Mouse (Mus musculus) stomach, embryonic 14.5 days (tissue): ENCODE results near the gene Klhl26. TPM values are rescaled to one million over a fixed set of nuclear protein-coding genes. Genes with fewer than 3 reads are reported as not detected.
A peak's percentile ranks its signal among the peaks of the same experiment; 100 is the strongest.

Experiments used
- ATAC-seq: fragments of 200-750 bp; cut with Nextera tagmentation; 2 replicates; pipeline ENCODE4 v1.8.0; 2017; ENCODE audit warnings: low read depth, moderate TSS enrichment; ENCODE audit not compliant: insufficient number of reproducible peaks, insufficient read depth, low FRiP score
- H3K27ac ChIP-seq: fragments of 300-500 bp; sonication (generic); 2 replicates; pipeline ENCODE4 v1.5.1; 2014; ENCODE audit warnings: mild to moderate bottlenecking, low read length, moderate library complexity, mixed read lengths
- H3K27me3 ChIP-seq: fragments of 300-500 bp; sonication (generic); 2 replicates; pipeline ENCODE4 v1.6.1; 2014; ENCODE audit warnings: low read length, control low read depth, mixed read lengths; ENCODE audit not compliant: control insufficient read depth, insufficient read depth
- H3K36me3 ChIP-seq: fragments of 300-500 bp; sonication (generic); 2 replicates; pipeline ENCODE4 v1.6.1; 2014; ENCODE audit warnings: mild to moderate bottlenecking, control low read depth, low read length, moderate library complexity, mixed read lengths; ENCODE audit not compliant: control insufficient read depth, insufficient read depth
- H3K4me1 ChIP-seq: fragments of 300-500 bp; sonication (generic); 2 replicates; pipeline ENCODE4 v1.6.1; 2014; ENCODE audit warnings: low read length, control low read depth, mixed read lengths; ENCODE audit not compliant: control insufficient read depth, insufficient read depth
- H3K4me2 ChIP-seq: fragments of 300-500 bp; sonication (generic); replicated peaks from 2 replicates; pipeline ENCODE4 v1.6.1; 2014; ENCODE audit warnings: low read depth, low read length, control low read depth
- H3K4me3 ChIP-seq: fragments of 300-500 bp; sonication (generic); 2 replicates; pipeline ENCODE4 v1.5.1; 2014; ENCODE audit warnings: low read depth, low read length, control low read depth
- H3K9ac ChIP-seq: fragments of 300-500 bp; sonication (generic); replicated peaks from 2 replicates; pipeline ENCODE4 v1.6.1; 2014; ENCODE audit warnings: low read depth, mild to moderate bottlenecking, control low read depth, low read length, moderate library complexity, mixed read lengths
- H3K9me3 ChIP-seq: fragments of 300-500 bp; sonication (generic); 2 replicates; pipeline ENCODE4 v1.6.1; 2016; ENCODE audit warnings: low read depth, low read length, control low read depth; ENCODE audit not compliant: control insufficient read depth
- WGBS: fragments of 180-500 bp; shearing (Covaris S2); extraction: QIAGEN DNeasy Blood & Tissue Kit; methylation state at CpG from one replicate; pipeline ENCODE4 v1.1.7; 2014; 5-methylcytosine and 5-hydroxymethylcytosine counted together
- polyA plus RNA-seq: library from polyadenylated mRNA; unstranded; fragments of >200 nt; fragmentation: Nextera tagmentation; extraction: Ambion mirVana; gene quantifications from 2 replicates; pipeline ENCODE4 v1.2.1, GENCODE M21; 2014

Gene Klhl26
- polyA plus RNA-seq, 1 experiment from 2014 or later = 22.1 TPM

GRCm38 (mm10) chr8:70452196-70452966, 24.4 kb downstream of the Klhl26 start:
- no peaks in the 10 kb centered on the region for H3K27me3 ChIP-seq
- no peak for ATAC-seq
- H3K4me3 ChIP-seq = no peak overlapping the region
- WGBS = 63% methylated on average over 52 of the region's 52 CpGs
- H3K4me1 ChIP-seq = 0 out of 2 replicates have a peak, but pooled peaks cover 3% of the 10 kb centered on the region
- H3K9me3 ChIP-seq = no peaks in the 10 kb centered on the region
- H3K27ac ChIP-seq = no peak overlapping the region
- H3K4me2 ChIP-seq = no peak overlapping the region
- peaks cover 22% of the 10 kb centered on the region for H3K36me3 ChIP-seq
- no peak overlapping the region for H3K9ac ChIP-seq

DNA sequence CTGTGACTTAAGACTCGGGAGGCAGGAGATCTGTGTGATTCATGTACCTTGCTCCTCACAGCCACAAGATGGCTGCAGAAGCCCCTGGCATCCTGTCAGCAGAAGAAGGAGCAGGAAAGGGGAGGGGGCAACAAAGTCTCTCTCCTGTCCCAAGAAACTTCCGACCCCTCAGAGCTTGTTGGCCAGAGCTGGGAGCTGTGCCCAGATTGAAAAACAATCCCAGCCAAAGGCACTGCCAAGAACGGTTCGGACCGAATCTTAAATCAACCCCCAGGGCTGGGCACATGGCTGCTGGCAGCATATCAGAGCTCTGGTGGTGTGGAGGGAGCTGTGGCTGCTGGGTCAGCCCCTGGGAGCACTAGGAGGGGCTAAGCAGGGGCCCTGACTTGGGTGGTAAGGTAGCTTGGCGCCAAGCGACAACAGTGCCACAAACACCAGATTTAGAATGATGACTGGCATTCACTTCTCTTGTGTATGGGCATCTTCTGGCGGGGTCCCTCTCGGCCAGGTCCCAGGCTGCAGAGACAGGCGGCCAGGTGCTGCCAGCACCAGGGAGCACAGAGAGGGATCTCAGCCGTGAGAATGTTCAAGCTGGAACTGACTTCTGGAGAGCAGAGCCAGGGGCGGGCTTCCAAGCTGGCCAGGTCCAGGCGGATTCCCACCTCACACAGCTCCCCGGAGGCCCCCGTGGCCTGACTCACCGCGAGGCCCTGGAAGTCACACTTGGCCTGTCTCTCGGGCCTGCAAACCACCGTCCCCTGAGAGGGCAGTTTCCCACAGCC, 28.9 kb downstream of the Klhl26 start:
- 65% methylated on average over 19 of the region's 19 CpGs for WGBS
- peaks cover 22% of the 10 kb centered on the region for H3K36me3 ChIP-seq
- no peaks in the 10 kb centered on the region for H3K27me3 ChIP-seq
- no peak overlapping the region for H3K4me3 ChIP-seq
- H3K9me3 ChIP-seq = no peaks in the 10 kb centered on the region
- H3K9ac ChIP-seq = no peak overlapping the region
- 0 out of 2 replicates have a peak, but pooled peaks cover 3% of the 10 kb centered on the region for H3K4me1 ChIP-seq
- no peak overlapping the region; the same call in 1 of the 2 replicates for H3K27ac ChIP-seq
- H3K4me2 ChIP-seq = no peak overlapping the region
- ATAC-seq = no peak

- no peaks in the 10 kb centered on the region for H3K9me3 ChIP-seq
- peaks cover 8% of the 10 kb centered on the region; the same call in 1 of the 2 replicates for H3K36me3 ChIP-seq
- ATAC-seq = no peak
- H3K9ac ChIP-seq = no peak overlapping the region
- H3K4me1 ChIP-seq = 0 out of 2 replicates have a peak, but pooled peaks cover 3% of the 10 kb centered on the region
- no peaks in the 10 kb centered on the region for H3K27me3 ChIP-seq
- 70% methylated on average over 1 of the region's 1 CpGs for whole genome bisulfite sequencing
- no peak overlapping the region for H3K4me2 ChIP-seq
- H3K4me3 ChIP-seq = no peak overlapping the region
- no peak overlapping the region for H3K27ac ChIP-seq
Measured at GRCm38 (mm10) chr8:70445988-70446387, 30.8 kb downstream of the Klhl26 start.

DNA sequence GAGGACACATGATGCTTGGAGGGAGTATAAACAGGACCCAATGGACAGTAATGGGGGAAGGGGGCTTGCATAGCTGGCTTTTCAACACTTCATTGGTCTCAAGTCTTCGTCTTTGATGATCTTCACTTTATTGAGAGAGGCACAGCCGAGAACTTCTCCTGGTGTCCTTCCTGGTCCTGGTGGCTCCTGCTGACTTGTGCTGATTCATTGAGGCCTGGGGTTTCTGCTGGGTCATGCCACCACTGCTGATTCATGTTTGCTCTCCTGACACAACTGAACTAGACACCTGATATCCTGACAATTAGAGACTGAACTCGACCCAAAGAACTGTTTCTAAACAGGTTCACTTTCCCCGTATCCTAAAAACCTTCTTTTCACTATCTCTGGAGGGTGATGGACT, 33.4 kb downstream of the Klhl26 start:
- ATAC-seq = no peak
- 82% methylated on average over 4 of the region's 4 CpGs for WGBS
- Histone ChIP-seq H3K4me3 (no peak overlapping the region), H3K4me2 (no peak overlapping the region), H3K27me3 (no peaks in the 10 kb centered on the region), H3K36me3 (no peaks in the 10 kb centered on the region), H3K4me1 (peaks cover 11% of the 10 kb centered on the region), H3K9me3 (no peaks in the 10 kb centered on the region), H3K27ac (no peak overlapping the region), H3K9ac (no peak overlapping the region)

- no peaks in the 10 kb centered on the region for H3K36me3 ChIP-seq
- H3K4me3 ChIP-seq = no peak overlapping the region
- ATAC-seq = no peak
- H3K27me3 ChIP-seq = no peaks in the 10 kb centered on the region
- WGBS = 67% methylated on average over 3 of the region's 3 CpGs
- H3K9ac ChIP-seq = no peak overlapping the region
- H3K9me3 ChIP-seq = no peaks in the 10 kb centered on the region
- H3K4me2 ChIP-seq = no peak overlapping the region
- peaks cover 11% of the 10 kb centered on the region for H3K4me1 ChIP-seq
- H3K27ac ChIP-seq = no peak overlapping the region
Measured at GRCm38 (mm10) chr8:70441565-70441964, 35.2 kb downstream of the Klhl26 start.

DNA sequence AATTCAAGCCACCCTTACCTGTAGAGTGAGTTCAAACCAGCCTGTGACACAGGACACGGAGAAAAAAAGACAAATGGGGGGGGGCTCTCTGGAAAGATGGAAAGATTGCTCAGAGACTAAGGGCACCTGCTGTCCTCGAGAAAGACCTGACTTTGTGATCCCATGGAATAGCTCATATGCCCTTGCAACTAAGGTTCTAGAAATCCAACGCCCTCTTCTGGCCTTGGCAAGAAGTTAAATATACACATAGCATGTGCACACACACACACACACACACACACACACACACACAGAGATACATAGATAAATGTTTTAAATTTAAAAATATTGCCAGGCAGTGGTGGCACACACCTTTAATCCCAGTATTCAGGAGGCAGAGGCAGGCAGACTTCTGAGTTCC, 36.5 kb downstream of the Klhl26 start:
- Histone ChIP-seq H3K36me3 (no peaks in the 10 kb centered on the region), H3K27me3 (no peaks in the 10 kb centered on the region), H3K9me3 (no peaks in the 10 kb centered on the region), H3K27ac (no peak overlapping the region; the same call in 1 of the 2 replicates), H3K9ac (no peak overlapping the region), H3K4me3 (0 out of 2 replicates have a peak overlapping the region, but pooled peaks have one; percentile 67), H3K4me1 (peaks cover 11% of the 10 kb centered on the region), H3K4me2 (peak overlapping the region; percentile 84)
- 41% methylated on average over 3 of the region's 3 CpGs for WGBS
- no peak for ATAC-seq

DNA sequence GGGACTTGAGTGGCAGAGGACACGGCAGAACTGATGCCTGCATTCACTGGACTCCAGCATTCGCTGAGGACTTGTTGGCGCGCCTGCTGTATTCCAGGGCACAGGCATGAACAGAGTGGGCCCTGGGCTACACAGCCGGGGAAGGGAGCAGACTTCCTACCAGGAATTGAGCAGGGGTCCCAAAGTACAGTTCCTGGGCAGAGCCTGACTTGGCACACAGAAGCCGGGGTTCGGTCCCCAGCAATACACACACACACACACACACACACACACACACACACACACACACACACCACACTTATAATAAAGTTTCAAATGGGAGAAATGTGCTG, 37.0 kb downstream of the Klhl26 start:
- Histone ChIP-seq H3K4me1 (peaks cover 11% of the 10 kb centered on the region), H3K9ac (peak overlapping the region; percentile 55), H3K36me3 (no peaks in the 10 kb centered on the region), H3K9me3 (no peaks in the 10 kb centered on the region), H3K4me3 (peak overlapping the region; percentile 67), H3K4me2 (peak overlapping the region; percentile 84), H3K27ac (peak overlapping the region; percentile 52; the same call in 1 of the 2 replicates), H3K27me3 (no peaks in the 10 kb centered on the region)
- 4% methylated on average over 7 of the region's 7 CpGs for WGBS
- ATAC-seq = no peak

- H3K4me3 ChIP-seq = peak within 1 kb of the TSS; percentile 67
- H3K27me3 ChIP-seq = no peaks in the 10 kb centered on the region
- peak; percentile 97 for ATAC-seq
Measured at GRCm38 (mm10) chr8:70439055-70439847, 37.5 kb downstream of the Klhl26 start, which contains the start of gene Crtc1. Gene Crtc1, minus strand, starts transcription at chr8:70439579.

More at GRCm38 (mm10) chr8:70439055-70439847, 37.5 kb downstream of the Klhl26 start, which contains the start of gene Crtc1:
- Histone ChIP-seq H3K9ac (peak within 1 kb of the TSS; percentile 61), H3K4me1 (peaks cover 11% of the 10 kb centered on the region), H3K27ac (peak within 1 kb of the TSS; percentile 52; the same call in 1 of the 2 replicates), H3K9me3 (no peaks in the 10 kb centered on the region), H3K4me2 (peak within 1 kb of the TSS; percentile 92), H3K36me3 (no peaks in the 10 kb centered on the region)
- WGBS = under 1% methylated on average over 70 of the region's 70 CpGs
